Mouse (Mus musculus): ENCODE measurements around the gene Mon2. TPM values are rescaled to one million over a fixed set of nuclear protein-coding genes. Genes with fewer than 3 reads are reported as not detected.

Gene Mon2
- polyA plus RNA-seq, 1 experiment from 2014 or later = 32.3 TPM

- ATAC-seq (ENCODE audit: insufficient number of reproducible peaks, insufficient read depth, low FRiP score, low read depth) = no peak
- Histone ChIP-seq H3K27me3 (ENCODE audit: control insufficient read depth, insufficient read depth, low read length) (no peaks in the 10 kb centered on the region), H3K36me3 (ENCODE audit: control insufficient read depth, insufficient read depth, low read length) (no peaks in the 10 kb centered on the region), H3K27ac (replicated peaks in 1 of 2; ENCODE audit: control insufficient read depth in 1 of 2, insufficient read depth in 1 of 2, low read depth in 2 of 2, low read length in 2 of 2) (no peak overlapping the region), H3K9me3 (ENCODE audit: control insufficient read depth, low read length) (no peaks in the 10 kb centered on the region), H3K4me1 (ENCODE audit: control insufficient read depth in 2 of 2, insufficient read depth in 2 of 2, low read length in 2 of 2) (no peaks in the 10 kb centered on the region), H3K4me2 (ENCODE audit: low read length) (no peak overlapping the region), H3K4me3 (ENCODE audit: control insufficient read depth in 1 of 2, insufficient read depth in 1 of 2, low read depth in 1 of 2, low read length in 2 of 2) (no peak overlapping the region), H3K9ac (ENCODE audit: low read length) (no peak overlapping the region)
- 76% methylated on average over 5 of the region's 5 CpGs for WGBS
Observed at GRCm38 (mm10) chr10:122944888-122945287, 131.4 kb downstream of the Mon2 start.

- H3K9me3 ChIP-seq (ENCODE audit: control insufficient read depth, low read length) = no peaks in the 10 kb centered on the region
- H3K4me3 ChIP-seq (ENCODE audit: control insufficient read depth in 1 of 2, insufficient read depth in 1 of 2, low read depth in 1 of 2, low read length in 2 of 2) = no peak overlapping the region
- H3K27ac ChIP-seq (replicated peaks in 1 of 2; ENCODE audit: control insufficient read depth in 1 of 2, insufficient read depth in 1 of 2, low read depth in 2 of 2, low read length in 2 of 2) = no peak overlapping the region
- no peak overlapping the region for H3K4me2 ChIP-seq (ENCODE audit: low read length)
- H3K9ac ChIP-seq (ENCODE audit: low read length) = no peak overlapping the region
- WGBS = 52% methylated on average over 6 of the region's 6 CpGs
- H3K4me1 ChIP-seq (ENCODE audit: control insufficient read depth in 2 of 2, insufficient read depth in 2 of 2, low read length in 2 of 2) = no peaks in the 10 kb centered on the region
- no peaks in the 10 kb centered on the region for H3K27me3 ChIP-seq (ENCODE audit: control insufficient read depth, insufficient read depth, low read length)
- no peaks in the 10 kb centered on the region for H3K36me3 ChIP-seq (ENCODE audit: control insufficient read depth, insufficient read depth, low read length)
- ATAC-seq (ENCODE audit: insufficient number of reproducible peaks, insufficient read depth, low FRiP score, low read depth) = no peak
Observed at GRCm38 (mm10) chr10:122943824-122944223, 132.5 kb downstream of the Mon2 start.

- 0 out of 2 replicates have a peak, but pooled peaks have one; percentile 50 for ATAC-seq (ENCODE audit: insufficient number of reproducible peaks, insufficient read depth, low FRiP score, low read depth)
- H3K4me3 ChIP-seq (ENCODE audit: control insufficient read depth in 1 of 2, insufficient read depth in 1 of 2, low read depth in 1 of 2, low read length in 2 of 2) = no peak overlapping the region
- 72% methylated on average over 7 of the region's 7 CpGs for WGBS
Observed at GRCm38 (mm10) chr10:122942771-122943170, 133.5 kb downstream of the Mon2 start.

More at GRCm38 (mm10) chr10:122942771-122943170, 133.5 kb downstream of the Mon2 start:
- Histone ChIP-seq H3K9ac (ENCODE audit: low read length) (no peak overlapping the region), H3K27me3 (ENCODE audit: control insufficient read depth, insufficient read depth, low read length) (no peaks in the 10 kb centered on the region), H3K36me3 (ENCODE audit: control insufficient read depth, insufficient read depth, low read length) (no peaks in the 10 kb centered on the region), H3K9me3 (ENCODE audit: control insufficient read depth, low read length) (no peaks in the 10 kb centered on the region), H3K4me2 (ENCODE audit: low read length) (no peak overlapping the region), H3K4me1 (ENCODE audit: control insufficient read depth in 2 of 2, insufficient read depth in 2 of 2, low read length in 2 of 2) (no peaks in the 10 kb centered on the region), H3K27ac (replicated peaks in 1 of 2; ENCODE audit: control insufficient read depth in 1 of 2, insufficient read depth in 1 of 2, low read depth in 2 of 2, low read length in 2 of 2) (no peak overlapping the region)

MicroRNAs within 50 kb of the gene (microRNA counts, 519-probe panel; counts per million panel counts)
- 8,525 counts per million, percentile 99 among the panel's probes with 10 or more counts for microRNA mmu-let-7i

Small RNA genes within 50 kb of the gene (microRNA-seq; reads per million reads assigned to microRNA genes)
- 48,928 reads per million, percentile 99 among the genes with 10 or more reads in this experiment for gene Mirlet7i

Other genes starting within 250 kb of the Mon2 start
- gene Usp15, start 120.5 kb upstream of the Mon2 start, polyA plus RNA-seq (2014; fragmentation: Nextera tagmentation; extraction: Ambion mirVana) = 64.4 and 65.9 TPM in 2 replicates
- gene Fam19a2, start 187.5 kb upstream of the Mon2 start, polyA plus RNA-seq (2014; fragmentation: Nextera tagmentation; extraction: Ambion mirVana) = 0.51 and 0.54 TPM in 2 replicates

Data from heart, embryonic 14.5 days (tissue).